Mouse (Mus musculus): Measurements from ENCODE around the gene Ghdc.

DNA sequence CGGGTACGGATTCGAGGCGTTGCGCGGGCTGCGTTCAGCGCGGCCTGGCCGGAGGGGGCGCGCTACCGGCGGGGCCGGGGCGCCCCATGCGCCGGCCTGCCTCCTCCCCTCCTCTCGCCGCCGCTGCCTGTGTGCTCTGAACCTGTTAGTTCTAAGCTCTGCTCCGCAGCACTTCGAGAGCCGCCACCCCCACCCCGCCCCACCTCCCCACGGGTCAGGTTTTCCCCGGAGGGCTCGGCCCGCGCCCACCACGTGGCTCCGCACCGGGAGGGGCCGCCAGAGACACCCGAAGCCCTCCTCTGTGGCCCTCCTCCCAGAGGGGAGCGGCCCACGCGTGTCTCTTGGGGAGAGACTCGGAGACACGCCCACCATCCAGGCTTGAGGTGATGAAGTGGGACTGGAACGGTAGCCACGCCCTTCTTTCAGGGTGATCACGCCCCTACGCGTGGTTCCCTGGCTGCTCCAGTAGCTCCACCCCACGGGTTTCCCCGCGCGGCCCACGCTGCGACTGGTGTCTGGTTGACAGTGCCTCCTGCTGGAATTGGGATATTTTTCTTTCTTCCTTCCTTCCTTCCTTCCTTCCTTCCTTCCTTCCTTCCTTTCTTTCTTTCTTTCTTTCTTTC, 11.0 kb downstream of the Ghdc start, which contains the start of gene Kcnh4:
- TF ChIP-seq CTCF (IDR thresholded peaks at IDR 0.05; ENCODE audit: control insufficient read depth, insufficient read depth, insufficient read length) (no peak), MAX (IDR thresholded peaks at IDR 0.05) (no peak), USF1 (IDR thresholded peaks at IDR 0.05; ENCODE audit: low read depth) (no peak), MYOD1 (IDR thresholded peaks at IDR 0.05; ENCODE audit: control insufficient read depth, insufficient read length, low read depth) (no peak), MYOG (IDR thresholded peaks at IDR 0.05; ENCODE audit: control insufficient read depth, extremely low read depth, insufficient read length) (no peak)
